Mouse (Mus musculus) heart, embryonic 15.5 days (tissue): ENCODE measurements around the gene Bex3. TPM values are rescaled to one million over a fixed set of nuclear protein-coding genes. Genes with fewer than 3 reads are reported as not detected.
"Not testable (repeated sequence)": the region's sequence is repeated elsewhere in the genome, so short reads cannot be mapped to it uniquely, and the experiment has no call there.

ENCODE experiments used
- ATAC-seq: fragments of 200-750 bp; cut with Nextera tagmentation; replicated peaks from 2 replicates; pipeline ENCODE4 v1.8.0; 2017; ENCODE audit warnings: low read depth, moderate TSS enrichment; ENCODE audit not compliant: insufficient number of reproducible peaks, insufficient read depth, low FRiP score
- H3K27ac ChIP-seq: fragments of 300-500 bp; sonication (generic); 2 replicates; pipeline ENCODE4 v1.5.1; 2015; ENCODE audit warnings: mild to moderate bottlenecking, inconsistent platforms
- H3K27me3 ChIP-seq: fragments of 300-500 bp; sonication (generic); 2 replicates; pipeline ENCODE4 v1.6.1; 2015; ENCODE audit warnings: inconsistent platforms
- H3K36me3 ChIP-seq: fragments of 300-500 bp; sonication (generic); 2 replicates; pipeline ENCODE4 v1.6.1; 2015; ENCODE audit warnings: mild to moderate bottlenecking, inconsistent platforms
- H3K4me1 ChIP-seq: fragments of 300-500 bp; sonication (generic); replicated peaks from 2 replicates; pipeline ENCODE4 v1.6.1; 2015; ENCODE audit warnings: inconsistent platforms
- H3K4me2 ChIP-seq: fragments of 300-500 bp; sonication (generic); 2 replicates; pipeline ENCODE4 v1.6.1; 2015; ENCODE audit warnings: inconsistent platforms, mild to moderate bottlenecking, moderate library complexity
- H3K4me3 ChIP-seq: fragments of 300-500 bp; sonication (generic); 2 replicates; pipeline ENCODE4 v1.5.1; 2015; ENCODE audit warnings: mild to moderate bottlenecking, inconsistent platforms
- H3K9ac ChIP-seq: fragments of 300-500 bp; sonication (generic); 2 replicates; pipeline ENCODE4 v1.6.1; 2015; ENCODE audit warnings: mild to moderate bottlenecking, inconsistent platforms
- H3K9me3 ChIP-seq: fragments of 300-500 bp; sonication (generic); replicated peaks from 2 replicates; pipeline ENCODE4 v1.6.1; 2016; ENCODE audit warnings: inconsistent platforms
- WGBS: fragments of 180-500 bp; shearing (Covaris S2); methylation state at CpG from one replicate; pipeline ENCODE4 v1.1.7; 2015; ENCODE audit warnings: mixed read lengths; 5-methylcytosine and 5-hydroxymethylcytosine counted together
- polyA plus RNA-seq: library from polyadenylated mRNA; unstranded; fragments of >200 nt; fragmentation: Nextera tagmentation; extraction: Ambion mirVana; gene quantifications from 2 replicates; pipeline ENCODE4 v1.2.1, GENCODE M21; 2015

The Bex3 gene
- polyA plus RNA-seq: 396 and 413 TPM in 2 replicates

DNA sequence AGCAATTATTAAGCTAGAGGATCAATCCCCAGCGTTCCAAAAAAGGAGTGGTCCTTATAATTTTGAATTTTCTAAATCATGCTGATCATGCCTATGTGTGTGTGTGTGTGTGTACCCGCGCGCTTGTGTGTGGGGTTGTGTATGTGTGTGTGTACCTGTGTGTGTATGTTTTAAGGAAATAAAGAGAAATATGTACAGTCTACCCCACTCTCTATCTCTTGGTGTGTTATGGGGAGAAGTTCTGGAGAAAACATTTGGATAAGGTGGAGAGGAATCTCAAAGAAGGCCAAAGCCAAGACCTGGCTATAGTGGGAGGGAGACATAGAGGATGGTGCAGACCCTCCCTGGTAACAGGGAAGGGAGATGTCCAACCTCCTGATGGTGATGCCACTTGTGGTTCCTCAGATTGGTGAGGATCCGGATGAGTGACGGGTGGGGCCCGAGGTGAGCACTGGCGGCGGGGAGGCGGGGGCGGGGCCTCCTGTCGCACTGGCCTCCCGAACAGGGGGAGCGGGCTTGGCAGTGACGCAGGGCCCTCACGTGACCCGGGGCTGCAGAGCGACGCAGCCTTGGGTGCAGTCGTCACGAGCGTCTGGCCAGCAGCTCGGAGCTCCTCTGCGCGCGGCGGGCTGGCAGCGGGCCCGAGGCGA, at the start of gene Bex3:
Bex3 (plus strand) TSS at position 511 of the 650 bp plus-strand sequence.
- H3K36me3 ChIP-seq, H3K9me3 ChIP-seq, H3K27me3 ChIP-seq, H3K4me1 ChIP-seq: not testable (repeated sequence)
- peak within 1 kb of the TSS; percentile 54 for H3K4me2 ChIP-seq
- H3K9ac ChIP-seq: peak within 1 kb of the TSS; percentile 46
- peak within 1 kb of the TSS; percentile 63 for H3K27ac ChIP-seq
- ATAC-seq: peak; percentile 94
- H3K4me3 ChIP-seq: peak within 1 kb of the TSS; percentile 55
- WGBS: 38% methylated on average over 12 of the region's 30 CpGs

DNA sequence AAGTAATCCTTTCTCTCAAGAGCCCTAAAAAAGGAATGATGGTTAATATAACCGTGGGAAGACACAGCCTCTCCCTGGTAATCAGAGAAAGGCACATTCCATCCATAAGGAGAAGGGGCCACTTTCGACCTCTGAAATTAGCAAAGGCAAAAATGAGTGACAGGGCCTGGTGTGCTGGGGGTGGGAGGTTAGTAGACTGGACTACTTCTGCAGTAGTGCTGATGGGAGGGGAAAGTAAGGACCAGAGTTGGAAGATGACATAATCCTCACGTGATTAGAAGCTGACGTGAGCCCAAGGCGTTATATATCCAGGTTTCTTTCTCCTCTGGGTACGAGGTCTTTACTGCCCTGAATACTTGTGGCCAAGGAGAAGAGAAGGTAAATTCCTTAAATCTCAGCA, 46.3 kb upstream of the Bex3 start:
- H3K36me3 ChIP-seq: no peaks in the 10 kb centered on the region
- no peaks in the 10 kb centered on the region for H3K9me3 ChIP-seq
- no peak overlapping the region for H3K4me3 ChIP-seq
- no peaks in the 10 kb centered on the region for H3K4me1 ChIP-seq
- no peaks in the 10 kb centered on the region for H3K27me3 ChIP-seq
- ATAC-seq: no peak
- no peak overlapping the region for H3K9ac ChIP-seq
- 37% methylated on average over 6 of the region's 6 CpGs for WGBS
- H3K4me2 ChIP-seq: no peak overlapping the region
- H3K27ac ChIP-seq: peak overlapping the region; percentile 34

DNA sequence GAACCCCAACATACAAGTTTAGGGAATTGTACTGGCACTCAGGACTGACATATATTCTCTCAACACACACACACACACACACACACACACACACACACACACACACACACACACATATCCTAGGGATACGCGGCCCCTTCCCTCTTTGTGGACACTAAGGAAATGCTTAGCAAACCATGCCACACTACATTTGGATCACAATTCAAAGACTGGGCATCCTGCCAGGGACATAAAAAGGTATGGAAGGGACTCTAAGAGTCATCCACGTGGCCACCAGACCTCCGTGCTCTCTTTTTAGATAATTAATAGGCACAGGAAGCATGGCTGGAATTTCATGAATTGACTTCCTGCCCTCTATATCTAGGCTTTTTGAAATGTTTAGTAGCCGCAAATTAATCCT, 42.3 kb upstream of the Bex3 start:
- no peaks in the 10 kb centered on the region for H3K9me3 ChIP-seq
- H3K27ac ChIP-seq: peak overlapping the region; percentile 20; the same call in 1 of the 2 replicates
- H3K36me3 ChIP-seq: no peaks in the 10 kb centered on the region
- H3K4me1 ChIP-seq: no peaks in the 10 kb centered on the region
- H3K4me2 ChIP-seq: no peak overlapping the region
- no peak overlapping the region for H3K9ac ChIP-seq
- ATAC-seq: no peak
- 27% methylated on average over 5 of the region's 5 CpGs for WGBS
- H3K27me3 ChIP-seq: no peaks in the 10 kb centered on the region
- H3K4me3 ChIP-seq: no peak overlapping the region

DNA sequence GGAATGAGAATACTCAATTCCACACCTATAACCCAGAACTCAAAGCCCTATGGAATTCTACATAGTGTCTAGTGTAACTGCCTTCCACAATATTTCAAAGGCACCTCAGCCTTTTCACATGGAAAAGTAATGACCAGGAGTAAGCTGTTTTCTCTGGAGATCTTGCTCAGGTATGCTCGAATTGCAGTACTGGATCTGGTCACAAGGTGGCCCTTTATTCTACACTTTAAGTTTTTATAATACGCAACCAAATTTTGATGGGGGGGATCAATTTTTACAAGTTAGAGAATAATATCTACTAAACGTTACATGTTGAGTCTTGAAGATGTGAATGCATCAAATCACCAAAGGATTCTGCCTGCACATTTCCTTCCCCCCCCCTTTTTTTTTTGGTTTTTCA, 31.9 kb upstream of the Bex3 start:
- 47% methylated on average over 3 of the region's 3 CpGs for WGBS
- Histone ChIP-seq H3K4me3 (no peak overlapping the region), H3K27ac (no peak overlapping the region), H3K9me3 (no peaks in the 10 kb centered on the region), H3K4me1 (no peaks in the 10 kb centered on the region; the same call in 1 of the 2 replicates), H3K27me3 (no peaks in the 10 kb centered on the region), H3K36me3 (no peaks in the 10 kb centered on the region), H3K9ac (no peak overlapping the region), H3K4me2 (no peak overlapping the region)
- no peak for ATAC-seq

DNA sequence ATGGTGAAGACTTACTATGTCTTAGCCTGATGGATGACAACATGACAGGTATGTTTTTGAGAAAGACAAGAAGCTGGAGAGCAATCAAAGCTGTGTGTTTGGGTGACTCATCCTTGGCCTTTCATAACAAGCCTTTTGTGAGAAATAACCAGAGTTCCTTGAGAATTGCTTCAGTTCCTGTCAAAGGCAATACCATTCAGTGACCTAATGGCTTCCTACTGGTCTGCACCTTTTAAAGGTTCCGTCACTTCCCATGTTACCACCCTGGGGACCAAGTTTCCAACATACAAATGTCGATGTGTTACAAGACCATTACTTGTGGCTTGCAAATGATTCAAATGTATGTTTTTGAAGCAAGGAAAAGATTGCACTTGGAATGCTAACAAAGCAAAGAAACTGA, 26.9 kb upstream of the Bex3 start:
- H3K4me1 ChIP-seq: no peaks in the 10 kb centered on the region; the same call in 1 of the 2 replicates
- H3K4me3 ChIP-seq: no peak overlapping the region
- no peak overlapping the region for H3K27ac ChIP-seq
- 69% methylated on average over 2 of the region's 2 CpGs for WGBS
- no peak for ATAC-seq
- no peak overlapping the region for H3K9ac ChIP-seq
- H3K9me3 ChIP-seq: no peaks in the 10 kb centered on the region
- H3K36me3 ChIP-seq: no peaks in the 10 kb centered on the region; the same call in 1 of the 2 replicates
- no peaks in the 10 kb centered on the region for H3K27me3 ChIP-seq
- H3K4me2 ChIP-seq: no peak overlapping the region

DNA sequence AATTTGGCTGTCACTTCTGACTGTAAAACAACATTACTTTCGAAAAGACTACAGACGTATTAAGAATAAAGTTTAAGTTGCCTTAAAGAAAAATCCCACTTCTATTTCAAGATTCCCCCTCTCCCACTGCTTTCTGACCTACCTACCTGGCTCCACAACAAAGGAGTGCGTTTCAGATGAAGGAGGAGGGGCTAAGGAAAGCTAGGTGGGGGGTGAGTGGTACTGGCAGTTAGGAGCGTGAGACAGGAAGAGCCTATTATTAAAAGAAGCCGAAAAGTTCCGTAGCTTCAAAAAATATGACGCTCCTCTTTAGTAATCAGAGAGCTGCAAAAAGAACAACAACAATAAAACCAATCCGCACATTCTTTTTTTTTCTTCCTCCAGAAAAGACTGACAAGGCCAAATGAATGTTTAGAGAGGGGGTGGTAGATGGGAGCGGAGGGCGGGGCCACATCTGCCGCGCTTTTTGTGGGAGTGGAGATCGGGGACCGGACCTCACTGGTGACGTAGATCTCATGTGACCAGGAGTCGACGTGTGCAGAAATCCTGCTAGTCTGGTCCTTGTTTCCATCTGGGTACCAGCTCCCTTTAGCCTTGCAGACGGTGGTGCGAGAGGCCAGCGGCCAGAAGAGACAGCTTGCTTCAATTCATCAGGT, 25.4 kb upstream of the Bex3 start, which contains the start of gene Tceal9:
Tceal9 (plus strand) TSS at position 506 of the 656 bp plus-strand sequence.
- peak within 1 kb of the TSS; percentile 54 for H3K4me2 ChIP-seq
- H3K36me3 ChIP-seq: no peaks in the 10 kb centered on the region; the same call in 1 of the 2 replicates
- H3K9me3 ChIP-seq: no peaks in the 10 kb centered on the region
- peak; percentile 91 for ATAC-seq
- H3K9ac ChIP-seq: peak within 1 kb of the TSS; percentile 69
- peak within 1 kb of the TSS; percentile 87 for H3K27ac ChIP-seq
- H3K27me3 ChIP-seq: no peaks in the 10 kb centered on the region
- H3K4me1 ChIP-seq: no peaks in the 10 kb centered on the region
- WGBS: 16% methylated on average over 20 of the region's 20 CpGs
- H3K4me3 ChIP-seq: peak within 1 kb of the TSS; percentile 64

DNA sequence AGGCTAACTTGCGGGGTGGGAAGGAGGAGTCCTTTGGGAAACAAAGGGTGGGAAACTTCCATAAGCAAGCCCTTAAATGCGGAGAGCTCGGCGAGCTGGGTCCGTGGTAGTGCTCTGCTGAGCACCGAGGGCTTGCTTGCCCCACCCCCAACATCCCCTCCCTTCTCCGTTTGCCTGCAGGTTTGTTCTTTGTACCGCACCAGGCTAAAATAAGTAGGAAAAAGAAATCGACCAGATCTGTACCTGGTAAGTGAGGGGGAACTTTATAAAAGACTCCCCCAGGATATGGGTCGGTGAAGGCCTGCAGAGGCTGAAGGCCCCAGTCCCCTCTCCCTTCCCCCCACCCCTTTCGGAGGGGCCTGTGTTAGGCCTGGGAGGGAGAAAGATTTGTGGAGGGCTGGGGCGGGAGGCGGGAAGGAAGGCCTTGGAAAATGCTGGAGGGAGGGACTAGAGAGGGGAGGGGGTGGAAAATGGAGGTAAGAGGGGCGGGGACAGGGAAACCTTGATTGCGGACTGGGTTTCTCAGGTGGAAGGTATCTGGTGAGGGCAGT, 24.5 kb upstream of the Bex3 start:
- Histone ChIP-seq H3K36me3 (no peaks in the 10 kb centered on the region; the same call in 1 of the 2 replicates), H3K4me1 (no peaks in the 10 kb centered on the region)
- ATAC-seq: peak; percentile 60

DNA sequence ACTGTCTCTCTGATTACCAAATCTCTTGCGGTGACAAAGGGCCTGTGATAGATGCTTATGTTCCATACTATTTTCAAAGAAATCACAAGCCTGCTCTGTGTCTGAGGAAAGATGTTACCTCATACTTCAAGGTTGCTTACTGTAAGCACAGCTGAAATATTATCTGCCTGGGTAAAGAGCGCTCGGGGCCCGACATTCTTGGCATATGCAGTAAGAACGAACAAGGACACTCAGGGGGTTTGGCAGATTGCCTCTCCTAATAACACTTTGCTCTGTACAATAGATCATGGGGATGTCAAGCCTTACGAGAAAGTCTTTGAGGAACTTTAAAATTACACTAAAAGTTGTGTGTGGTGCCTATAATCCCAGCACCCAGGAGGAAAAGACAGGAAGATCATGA, 21.2 kb upstream of the Bex3 start:
- H3K4me1 ChIP-seq: peaks cover 3% of the 10 kb centered on the region; the same call in 1 of the 2 replicates
- H3K4me2 ChIP-seq: no peak overlapping the region
- ATAC-seq: no peak
- H3K36me3 ChIP-seq: no peaks in the 10 kb centered on the region; the same call in 1 of the 2 replicates
- 29% methylated on average over 6 of the region's 6 CpGs for WGBS
- H3K9me3 ChIP-seq: no peaks in the 10 kb centered on the region
- no peak overlapping the region for H3K4me3 ChIP-seq
- no peaks in the 10 kb centered on the region for H3K27me3 ChIP-seq
- 0 out of 2 replicates have a peak overlapping the region, but pooled peaks have one; percentile 7 for H3K27ac ChIP-seq
- no peak overlapping the region for H3K9ac ChIP-seq

More for the DNA sequence above, 24.5 kb upstream of the Bex3 start:
- peak overlapping the region; percentile 69 for H3K9ac ChIP-seq
- H3K27me3 ChIP-seq: no peaks in the 10 kb centered on the region
- peak overlapping the region; percentile 87 for H3K27ac ChIP-seq
- H3K4me3 ChIP-seq: peak overlapping the region; percentile 64
- no peaks in the 10 kb centered on the region for H3K9me3 ChIP-seq
- WGBS: 17% methylated on average over 13 of the region's 15 CpGs
- peak overlapping the region; percentile 54 for H3K4me2 ChIP-seq

DNA sequence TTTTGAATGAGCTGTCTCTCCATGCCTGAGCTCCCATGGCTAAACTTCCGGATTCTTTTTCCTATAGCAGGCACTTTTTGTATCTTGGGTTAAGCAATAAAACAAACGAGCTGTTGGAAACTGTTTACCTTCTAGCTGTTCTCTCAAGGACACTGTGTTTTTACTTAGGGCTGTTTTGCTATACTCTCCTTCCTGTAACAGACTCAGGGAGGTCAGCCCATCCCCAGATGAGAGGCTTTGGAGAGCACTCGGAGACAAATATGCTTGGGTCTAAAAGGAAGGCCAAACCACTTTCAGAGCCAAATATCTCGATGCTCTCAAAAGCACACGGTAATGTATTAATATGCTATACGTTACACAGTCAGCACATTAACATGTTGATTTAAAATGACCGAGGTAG, 20.4 kb upstream of the Bex3 start:
- no peak overlapping the region for H3K4me3 ChIP-seq
- no peaks in the 10 kb centered on the region for H3K9me3 ChIP-seq
- no peak for ATAC-seq
- no peaks in the 10 kb centered on the region; the same call in 1 of the 2 replicates for H3K36me3 ChIP-seq
- no peak overlapping the region for H3K9ac ChIP-seq
- H3K27me3 ChIP-seq: no peaks in the 10 kb centered on the region
- 71% methylated on average over 7 of the region's 7 CpGs for WGBS
- no peak overlapping the region for H3K4me2 ChIP-seq
- peaks cover 3% of the 10 kb centered on the region; the same call in 1 of the 2 replicates for H3K4me1 ChIP-seq
- no peak overlapping the region for H3K27ac ChIP-seq

DNA sequence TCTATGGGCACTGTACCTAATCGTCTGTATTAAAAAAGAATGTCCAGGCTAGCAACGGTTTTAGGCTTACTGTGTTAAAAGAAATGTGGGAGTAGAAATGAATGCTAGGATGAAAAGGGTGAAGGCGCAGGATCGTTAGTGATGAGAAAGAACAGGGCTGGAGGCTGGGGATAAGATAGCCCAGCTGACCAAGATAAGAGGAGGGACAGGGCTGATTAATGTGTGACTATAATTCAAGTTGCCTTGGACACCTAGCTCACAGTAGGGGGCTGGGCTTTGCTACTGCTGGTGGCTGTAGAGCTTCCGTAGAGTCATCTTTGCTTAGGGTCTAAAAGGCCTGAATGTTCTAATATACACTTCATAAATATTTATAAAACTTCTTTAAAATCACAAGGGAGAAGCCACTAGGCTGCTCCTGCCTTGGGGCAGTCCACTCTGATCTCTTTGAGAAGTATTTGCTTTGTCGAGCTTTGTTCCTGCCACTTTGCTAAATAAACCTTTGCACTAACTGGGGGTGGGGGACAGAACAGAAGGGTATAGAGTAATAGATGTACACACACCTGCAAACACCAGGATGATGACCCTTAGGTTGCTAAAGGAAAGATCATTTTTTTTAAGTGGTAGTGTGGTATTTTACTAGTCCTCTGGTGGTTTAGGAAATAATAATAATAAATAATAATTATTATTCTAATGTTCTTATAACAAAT, 17.9 kb upstream of the Bex3 start:
- WGBS: 25% methylated on average over 6 of the region's 6 CpGs
- Histone ChIP-seq H3K4me1 (peaks cover 3% of the 10 kb centered on the region; the same call in 1 of the 2 replicates), H3K36me3 (no peaks in the 10 kb centered on the region; the same call in 1 of the 2 replicates), H3K9me3 (no peaks in the 10 kb centered on the region), H3K4me3 (no peak overlapping the region), H3K4me2 (no peak overlapping the region), H3K27ac (peak overlapping the region; percentile 20; the same call in 1 of the 2 replicates), H3K9ac (no peak overlapping the region), H3K27me3 (no peaks in the 10 kb centered on the region)
- no peak for ATAC-seq

DNA sequence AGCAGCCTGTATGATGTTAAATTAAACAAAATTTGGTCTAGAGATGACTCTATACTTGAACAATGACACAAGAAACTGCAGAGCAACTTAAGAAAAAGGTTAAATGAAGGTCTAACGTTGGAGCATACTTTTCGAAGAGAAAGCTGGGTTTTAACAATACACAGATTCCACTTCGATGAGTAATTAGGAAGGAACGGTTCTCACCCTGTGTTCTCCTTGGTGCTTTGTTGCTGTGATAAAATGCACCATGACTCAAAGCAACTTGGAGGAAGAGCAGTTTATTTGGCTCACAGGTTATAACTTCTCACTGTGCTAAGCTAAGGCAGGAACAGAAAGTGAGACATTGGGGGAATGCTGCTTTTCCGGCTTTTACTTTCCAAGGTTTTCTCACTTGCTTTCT, 2.3 kb upstream of the Bex3 start:
- Histone ChIP-seq H3K4me3 (no peak overlapping the region), H3K27me3 (no peaks in the 10 kb centered on the region), H3K9ac (no peak overlapping the region), H3K4me2 (no peak overlapping the region), H3K27ac (no peak overlapping the region), H3K4me1 (peaks cover 5% of the 10 kb centered on the region; the same call in 1 of the 2 replicates), H3K36me3 (no peaks in the 10 kb centered on the region), H3K9me3 (no peaks in the 10 kb centered on the region)
- 63% methylated on average over 5 of the region's 5 CpGs for WGBS
- no peak for ATAC-seq
